Mouse (Mus musculus) heart, postnatal 36 days (tissue): Measurements from ENCODE around the gene Tgm2. TPM values are rescaled to one million over a fixed set of nuclear protein-coding genes. Genes with fewer than 3 reads are reported as not detected.

Experiments
- DNase-seq, 2 experiments: peaks; one replicate each; pipeline ENCODE4 v3.0.0; 2021 to 2022
- intact Hi-C: fragments of 180-260 bp; cut with DNase I; formaldehyde crosslinking; loops from one replicate; pipeline ENCODE4 v1.15.1; 2025
- total RNA-seq, 2 experiments: library from RNA; stranded (reverse); gene quantifications; 2 replicates each; pipeline ENCODE4 v1.2.3; 2021

Gene Tgm2
- total RNA-seq, 2 experiments from 2014 or later = 237 to 310 TPM

- intact Hi-C loops = no loop called here
- DNase-seq = no peak
These were observed 26.0 kb downstream of the Tgm2 start for GRCm38 (mm10) chr2:158120211-158120610.

- DNase-seq = no peak
- intact Hi-C loops = no loop called here
These were observed 27.1 kb downstream of the Tgm2 start for GRCm38 (mm10) chr2:158119145-158119544.

- intact Hi-C loops = no loop called here
- no peak for DNase-seq
These were observed 29.6 kb downstream of the Tgm2 start for GRCm38 (mm10) chr2:158116653-158117052.

- no peak for DNase-seq
- intact Hi-C loops = no loop called here
These were observed 30.3 kb downstream of the Tgm2 start for GRCm38 (mm10) chr2:158115838-158116453.

GRCm38 (mm10) chr2:158114931-158115330 lies 31.3 kb downstream of the Tgm2 start:
- DNase-seq = no peak

GRCm38 (mm10) chr2:158113591-158114257 lies 32.5 kb downstream of the Tgm2 start:
- DNase-seq = peak; percentile 79 to 81
- intact Hi-C loops = no loop called here

More at GRCm38 (mm10) chr2:158114931-158115330, 31.3 kb downstream of the Tgm2 start:
- intact Hi-C loops = no loop called here

- intact Hi-C loops = loop anchor here (5.0 kb wide), 1 partner anchor 73 kb away; no protein-coding TSS in a partner anchor
- DNase-seq = no peak
These were observed 36.7 kb downstream of the Tgm2 start for GRCm38 (mm10) chr2:158109516-158109915.

GRCm38 (mm10) chr2:158106947-158107587 lies 39.2 kb downstream of the Tgm2 start:
- intact Hi-C loops = loop anchor here (1.0 to 5.0 kb wide), 3 partner anchors 39 to 97 kb away; partner anchors contain the start of gene Tgm2
- DNase-seq = peak; percentile 66 to 71

GRCm38 (mm10) chr2:158105605-158106004 lies 40.6 kb downstream of the Tgm2 start:
- intact Hi-C loops = loop anchor here (5.0 kb wide), 1 partner anchor 77 kb away; no protein-coding TSS in a partner anchor
- peak in 1 of 2 experiments; percentile 22 for DNase-seq

- intact Hi-C loops = loop anchor here (5.0 kb wide), 1 partner anchor 77 kb away; no protein-coding TSS in a partner anchor
- DNase-seq = no peak
These were observed 41.3 kb downstream of the Tgm2 start for GRCm38 (mm10) chr2:158104966-158105365.

- intact Hi-C loops = no loop called here
- DNase-seq = no peak
These were observed 44.5 kb downstream of the Tgm2 start for GRCm38 (mm10) chr2:158101768-158102167.

GRCm38 (mm10) chr2:158099537-158099936 lies 46.7 kb downstream of the Tgm2 start:
- DNase-seq = no peak
- intact Hi-C loops = no loop called here

- no peak for DNase-seq
- intact Hi-C loops = no loop called here
These were observed 47.5 kb downstream of the Tgm2 start for GRCm38 (mm10) chr2:158098730-158099129.

GRCm38 (mm10) chr2:158097071-158097470 lies 49.2 kb downstream of the Tgm2 start:
- DNase-seq = no peak
- intact Hi-C loops = no loop called here

- intact Hi-C loops = no loop called here
- peak in 1 of 2 experiments; percentile 19 for DNase-seq
These were observed 51.4 kb downstream of the Tgm2 start for GRCm38 (mm10) chr2:158094846-158095245.

GRCm38 (mm10) chr2:158094300-158094699 lies 51.9 kb downstream of the Tgm2 start:
- intact Hi-C loops = no loop called here
- DNase-seq = peak in 1 of 2 experiments; percentile 15

- intact Hi-C loops = no loop called here
- peak in 1 of 2 experiments; percentile 21 for DNase-seq
These were observed 52.9 kb downstream of the Tgm2 start for GRCm38 (mm10) chr2:158093345-158093744.

GRCm38 (mm10) chr2:158090096-158090495 lies 56.1 kb downstream of the Tgm2 start:
- intact Hi-C loops = no loop called here
- no peak for DNase-seq

GRCm38 (mm10) chr2:158084486-158084885 lies 61.8 kb downstream of the Tgm2 start:
- no peak for DNase-seq

GRCm38 (mm10) chr2:158080622-158081241 lies 65.5 kb downstream of the Tgm2 start:
- intact Hi-C loops = no loop called here
- DNase-seq = no peak

More at GRCm38 (mm10) chr2:158084486-158084885, 61.8 kb downstream of the Tgm2 start:
- intact Hi-C loops = no loop called here

- no peak for DNase-seq
- intact Hi-C loops = no loop called here
These were observed 66.3 kb downstream of the Tgm2 start for GRCm38 (mm10) chr2:158079843-158080395.
